Mouse (Mus musculus): Measurements from ENCODE around the gene Ppm1n.

DNA sequence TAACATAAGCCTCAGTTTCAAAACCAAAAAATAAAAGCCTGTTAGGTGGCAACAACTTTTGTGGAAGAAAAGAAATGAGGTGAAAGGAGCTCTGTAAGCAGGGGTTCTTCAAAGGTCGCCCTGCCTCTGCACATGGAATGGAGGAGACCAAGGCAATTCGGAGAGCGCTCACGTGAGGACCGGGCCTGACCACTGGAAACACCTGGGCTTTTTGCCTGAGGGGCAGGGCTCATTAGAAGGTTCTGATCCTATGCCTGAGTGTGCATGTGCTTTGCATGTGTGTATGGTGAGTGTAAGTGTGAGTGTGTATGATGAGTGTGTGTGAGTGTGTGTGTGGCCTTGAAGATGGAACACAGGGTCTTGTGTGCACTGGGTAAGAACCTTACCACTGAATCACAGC is 49.0 kb downstream of the Ppm1n start:
- TF ChIP-seq CTCF (IDR thresholded peaks at IDR 0.05) = no peak
- TF ChIP-seq EP300 (IDR thresholded peaks at IDR 0.05) = no peak
